Mouse (Mus musculus) spleen, adult 10 weeks (tissue): ENCODE results near the gene Klhdc3. TPM values are rescaled to one million over a fixed set of nuclear protein-coding genes. Genes with fewer than 3 reads are reported as not detected.

Experiments used
- polyA plus RNA-seq: library from polyadenylated mRNA; stranded (reverse); fragments of 350-450 nt; fragmentation: Illumina TruSeq; extraction: RNeasy Lipid Tissue Mini Kit (QIAGEN cat#74804); gene quantifications from one replicate; pipeline ENCODE4 v1.2.3, GENCODE M21; 2015; ENCODE audit warnings: low replicate concordance; ENCODE audit not compliant: insufficient read depth

Klhdc3 gene
- 35.6 TPM for polyA plus RNA-seq

GRCm38 (mm10) chr17:46680760-46681373 is at the start of gene Klhdc3:
Gene Klhdc3 (minus strand): TSS chr17:46680914.

DNA sequence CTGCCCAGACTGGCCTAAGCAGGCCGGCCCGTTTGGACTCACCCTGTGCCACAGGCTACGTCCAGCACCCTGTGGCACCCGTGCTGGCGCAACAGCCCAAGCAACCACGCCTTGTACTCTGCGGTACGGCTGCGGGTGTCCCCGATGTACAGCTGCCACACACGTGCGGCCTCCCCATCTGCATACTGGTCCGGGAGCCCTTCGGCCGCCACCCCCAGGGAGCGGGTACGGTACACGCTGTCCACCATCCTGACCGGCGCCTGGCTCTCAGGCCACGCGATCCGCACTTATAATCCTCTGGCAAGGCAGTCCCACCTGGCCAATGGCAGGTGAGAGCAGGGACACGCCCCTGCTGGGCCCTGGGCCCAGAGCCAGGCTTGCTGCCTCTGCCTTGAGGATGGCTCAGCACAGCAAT is 48.2 kb upstream of the Klhdc3 start, which contains the start of gene Gnmt:
Gene Gnmt, minus strand, starts transcription at position 265 of the 415 bp plus-strand sequence.

DNA sequence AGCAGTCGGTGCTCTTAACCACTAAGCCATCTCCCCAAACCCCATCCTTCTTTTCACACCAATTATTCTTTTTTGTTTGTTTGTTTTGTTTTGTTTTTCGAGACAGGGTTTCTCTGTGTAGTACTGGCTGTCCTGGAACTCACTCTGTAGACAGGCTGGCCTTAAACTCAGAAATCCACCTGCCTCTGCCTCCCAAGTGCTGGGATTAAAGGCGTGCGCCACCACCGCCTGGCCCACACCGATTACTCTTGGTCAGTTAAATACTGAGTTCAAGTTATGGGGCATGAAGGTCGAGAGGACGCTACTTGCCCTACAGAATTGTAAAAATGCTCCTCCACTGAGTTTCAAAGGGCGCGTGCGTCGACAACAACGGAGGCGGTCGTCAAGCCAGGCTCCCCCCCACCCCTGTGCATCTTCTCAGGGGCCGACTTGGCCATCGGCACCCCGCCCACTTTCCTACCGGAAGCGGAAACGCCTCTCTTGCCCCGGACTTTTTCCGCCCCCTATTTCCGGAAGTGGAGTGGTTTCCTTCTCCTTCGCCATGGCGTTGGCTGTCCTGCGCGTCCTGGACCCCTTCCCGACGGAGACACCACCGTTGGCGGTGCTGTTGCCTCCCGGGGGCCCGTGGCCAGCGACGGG is 30.4 kb upstream of the Klhdc3 start, which contains the start of gene Pex6:
Gene Pex6, plus strand, starts transcription at position 505 of the 639 bp plus-strand sequence.

DNA sequence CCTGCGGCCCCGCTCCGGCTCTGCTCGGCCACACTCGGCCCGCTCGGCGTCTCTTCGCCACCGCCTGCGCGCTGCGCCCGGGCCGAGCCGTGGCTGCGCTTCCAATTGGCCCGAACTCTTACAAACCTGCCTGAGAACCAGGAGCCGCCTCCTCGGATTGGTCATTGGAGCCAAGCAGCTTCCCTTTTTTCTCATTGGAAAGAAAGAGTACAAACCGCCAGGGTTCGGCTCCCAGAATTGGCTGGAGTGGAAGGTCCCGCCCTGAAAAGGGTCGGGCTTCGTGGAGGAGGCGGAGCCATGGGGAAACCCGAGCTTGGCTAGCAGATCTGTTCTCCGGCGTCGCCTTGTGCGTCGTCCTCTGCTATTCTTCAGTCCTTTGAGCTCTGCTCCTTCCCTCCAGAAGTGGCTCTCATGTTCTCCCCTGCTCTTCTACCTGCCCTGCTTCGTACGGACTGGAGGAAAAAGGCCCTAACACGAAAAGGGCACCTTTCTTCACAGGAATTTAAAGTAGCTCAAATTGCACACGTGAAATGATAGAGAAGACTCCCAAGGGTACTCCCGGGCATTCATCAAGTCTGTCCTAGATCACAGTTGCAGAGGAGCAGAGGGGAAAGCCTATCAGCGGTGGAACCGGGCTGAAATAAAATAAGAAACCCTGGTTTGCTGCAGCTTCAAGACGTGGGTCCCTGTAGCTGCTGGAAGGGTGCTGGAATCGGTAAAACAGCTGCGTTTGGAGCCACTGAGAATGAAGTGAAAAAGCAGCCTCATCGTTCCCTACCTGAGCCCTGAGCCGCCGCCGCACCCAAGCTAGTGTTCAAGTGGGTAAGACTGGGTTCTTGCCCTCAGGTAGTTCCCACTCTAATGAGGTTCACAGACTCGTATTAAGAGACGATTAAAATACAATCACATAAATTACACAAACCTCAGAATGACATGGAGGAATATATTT is 24.4 kb upstream of the Klhdc3 start, which contains the start of gene Ppp2r5d:
Gene Ppp2r5d, minus strand, starts transcription at position 225 of the 949 bp plus-strand sequence.

DNA sequence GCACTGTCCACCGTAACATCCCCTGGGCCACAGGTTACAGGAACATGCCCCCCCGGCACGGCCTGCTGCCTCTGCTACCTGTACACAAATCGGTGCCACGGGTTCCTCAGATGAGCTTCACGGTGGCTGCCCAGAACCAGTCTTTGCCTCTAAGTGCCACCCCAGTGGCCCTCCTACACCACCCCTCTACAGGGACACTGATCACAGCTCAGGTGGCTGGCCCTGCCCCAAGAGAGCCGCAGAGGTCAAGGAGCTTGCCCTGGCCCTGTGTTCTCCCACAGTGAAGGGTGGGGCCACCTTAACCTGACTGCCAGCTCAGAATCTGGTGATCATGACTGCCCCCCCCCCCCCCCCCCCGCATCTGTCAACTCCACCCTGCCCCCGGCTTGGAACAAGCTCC is 2.3 kb downstream of the Klhdc3 start, which contains the start of gene Mea1:
Gene Mea1, plus strand, starts transcription at position 378 of the 400 bp plus-strand sequence.

GRCm38 (mm10) chr17:46673850-46674529 is 6.7 kb downstream of the Klhdc3 start, which contains the start of gene Rrp36:
Gene Rrp36 (minus strand): TSS chr17:46674352.

DNA sequence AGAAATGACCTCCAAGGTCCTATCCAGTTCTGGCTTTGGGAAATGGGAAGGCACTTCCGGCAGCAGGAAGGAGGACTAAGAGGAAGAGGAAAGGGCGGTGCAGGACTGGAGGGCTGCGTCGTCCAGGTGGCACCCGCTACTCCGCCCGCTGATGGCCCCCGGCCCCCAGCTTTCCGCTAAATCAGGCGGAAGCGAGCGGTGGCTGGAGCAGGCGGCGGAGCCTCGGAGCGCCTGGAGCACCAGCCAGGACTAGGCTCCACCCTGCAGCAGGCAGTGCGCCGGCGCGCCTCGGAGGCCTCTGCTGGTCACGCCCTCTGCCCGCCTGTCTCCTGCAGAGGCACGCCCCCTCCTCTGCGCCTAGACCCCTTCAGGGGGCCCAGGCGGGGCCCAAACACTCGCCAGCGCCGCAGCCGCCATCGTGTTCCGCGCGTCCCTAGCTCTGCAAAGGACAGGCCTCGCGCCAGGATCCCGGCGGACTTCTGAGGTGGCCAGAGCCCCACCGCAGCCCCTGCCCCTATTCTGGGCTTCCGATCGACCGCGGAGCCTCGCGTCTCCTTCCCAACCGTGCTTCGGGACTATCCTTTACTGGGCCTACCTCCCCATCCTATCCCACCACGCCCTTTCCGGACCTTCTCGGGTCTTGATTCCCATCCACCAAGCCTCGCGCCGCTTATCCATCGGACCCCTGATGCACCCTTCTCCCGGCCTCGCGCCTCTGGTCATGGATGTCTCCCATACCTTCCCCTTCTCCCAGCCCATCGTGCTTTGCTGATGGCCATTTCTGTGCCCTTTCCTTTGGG is 30.3 kb downstream of the Klhdc3 start, which contains the start of gene Cul7:
Gene Cul7, plus strand, starts transcription at position 106 of the 800 bp plus-strand sequence.

DNA sequence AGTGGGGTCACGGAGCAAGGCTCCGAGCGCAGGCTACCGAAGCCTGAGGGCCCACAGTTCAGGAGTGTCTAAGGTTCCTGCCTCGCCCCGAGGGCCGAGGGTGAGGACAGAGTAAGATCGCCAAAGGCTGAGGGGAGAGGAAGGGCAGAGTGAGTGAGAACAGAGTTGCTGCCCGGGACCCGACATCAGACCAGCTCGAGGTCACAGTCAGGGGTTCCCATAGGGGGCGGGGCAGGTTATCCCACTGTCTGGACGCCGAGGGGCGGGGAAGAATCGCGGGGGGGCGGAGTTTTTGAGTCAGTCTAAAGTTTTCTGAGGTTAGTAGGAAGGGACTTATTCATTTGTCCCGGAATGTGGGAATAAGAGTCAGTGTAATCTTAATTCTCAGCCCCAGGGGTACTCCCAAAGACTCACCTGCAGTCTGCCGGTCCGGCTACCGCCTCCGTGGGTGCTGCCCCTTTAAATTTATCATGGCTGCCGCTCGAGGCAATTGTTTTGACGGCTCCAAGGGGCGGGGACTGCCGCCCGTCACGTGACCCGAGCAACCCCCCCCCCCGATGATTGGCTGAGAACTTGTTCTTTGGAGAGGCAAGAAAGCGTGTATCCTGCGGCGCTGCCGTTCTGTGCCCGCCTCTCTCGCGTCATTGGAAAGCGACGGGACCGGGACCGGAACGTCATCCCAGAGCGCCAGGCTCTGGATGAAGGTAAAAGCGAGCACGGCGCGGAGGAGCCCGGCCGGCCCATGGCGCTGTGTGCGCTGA is 35.0 kb downstream of the Klhdc3 start, which contains the start of the genes Klc4 and Mrpl2:
Gene Klc4, minus strand, starts transcription at position 462 of the 761 bp plus-strand sequence.
Gene Mrpl2, plus strand, starts transcription at position 669 of the 761 bp plus-strand sequence.

DNA sequence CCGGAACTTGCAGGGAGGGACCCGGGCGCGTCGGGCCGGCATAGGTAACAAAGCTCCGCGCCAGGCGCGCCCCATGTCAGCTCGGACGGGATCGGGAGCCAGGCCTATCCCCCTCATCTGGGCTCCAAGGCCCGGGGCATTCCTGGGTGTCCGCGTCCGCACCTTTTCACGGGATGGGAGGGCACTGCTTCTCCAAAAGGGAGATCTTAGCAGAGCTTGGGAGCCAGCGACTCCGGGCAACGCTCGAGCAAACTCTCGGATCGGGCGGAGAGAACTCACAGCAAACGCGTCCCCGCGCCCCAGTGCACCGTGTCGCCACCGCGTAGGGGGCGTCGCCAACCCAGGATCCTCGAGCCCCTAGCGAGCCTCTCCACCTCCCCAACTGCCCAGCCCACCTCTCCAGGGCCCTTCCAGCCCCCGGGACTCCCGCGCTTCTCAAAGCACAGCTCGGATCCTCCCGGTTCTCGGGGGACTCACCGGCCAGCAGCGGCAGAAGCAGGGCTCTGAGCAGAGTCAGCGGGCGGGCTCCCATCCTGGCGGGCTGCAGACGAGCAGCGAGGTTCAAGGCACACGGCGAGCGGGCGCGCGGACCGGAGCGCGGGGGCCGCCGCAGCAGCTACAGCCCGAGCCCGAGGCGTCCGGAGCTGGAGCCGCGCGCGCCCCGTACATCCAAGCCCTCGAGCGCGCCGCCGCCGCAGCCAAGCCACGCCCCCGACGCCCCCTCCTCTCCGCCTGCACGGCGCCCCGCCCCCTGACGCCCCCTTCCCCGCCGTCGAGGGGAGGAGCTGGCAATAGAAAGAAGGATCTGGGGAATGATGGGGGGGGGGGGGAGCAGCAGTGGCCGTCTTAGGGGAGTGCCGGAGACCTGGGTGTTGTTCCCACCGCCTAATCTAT is 51.7 kb downstream of the Klhdc3 start, which contains the start of gene Ptk7:
Gene Ptk7, minus strand, starts transcription at position 714 of the 894 bp plus-strand sequence.

Other genes with a start within 250 kb of the Klhdc3 start
- not detected for gene Slc22a7, start 242.5 kb downstream of the Klhdc3 start, polyA plus RNA-seq
- gene Ttbk1, start 193.2 kb downstream of the Klhdc3 start, polyA plus RNA-seq: 0.75 TPM
- gene Dnph1, start 184.2 kb downstream of the Klhdc3 start, polyA plus RNA-seq: 1.6 TPM
- 7.8 TPM for gene Cul9, start 134.5 kb downstream of the Klhdc3 start, polyA plus RNA-seq
- gene Srf, start 124.7 kb downstream of the Klhdc3 start, polyA plus RNA-seq: 9.6 TPM
- gene Ptk7, start 51.4 kb downstream of the Klhdc3 start, polyA plus RNA-seq: 2.3 TPM
- gene Klc4, start 34.9 kb downstream of the Klhdc3 start, polyA plus RNA-seq: 5.2 TPM
- gene Mrpl2, start 34.7 kb downstream of the Klhdc3 start, polyA plus RNA-seq: 16.5 TPM
- gene Cul7, start 30.6 kb downstream of the Klhdc3 start, polyA plus RNA-seq: 2.9 TPM
- gene Rrp36, start 6.6 kb downstream of the Klhdc3 start, polyA plus RNA-seq: 14.0 TPM
- gene Mea1, start 2.1 kb downstream of the Klhdc3 start, polyA plus RNA-seq: 41.4 TPM
- 26.7 TPM for gene Ppp2r5d, start 24.2 kb upstream of the Klhdc3 start, polyA plus RNA-seq
- gene Pex6, start 30.5 kb upstream of the Klhdc3 start, polyA plus RNA-seq: 6.5 TPM
- gene Gnmt, start 48.3 kb upstream of the Klhdc3 start, polyA plus RNA-seq: 0.36 TPM
- 59.2 TPM for gene Cnpy3, start 71.3 kb upstream of the Klhdc3 start, polyA plus RNA-seq
- not detected for gene Ptcra, start 82.8 kb upstream of the Klhdc3 start, polyA plus RNA-seq
- gene 2310039H08Rik, start 91.7 kb upstream of the Klhdc3 start, polyA plus RNA-seq: 6.3 TPM
- gene Rpl7l1, start 101.8 kb upstream of the Klhdc3 start, polyA plus RNA-seq: 104 TPM
- gene Bicral, start 177.6 kb upstream of the Klhdc3 start, polyA plus RNA-seq: 33.0 TPM
- 5.2 TPM for gene Tbcc, start 209.8 kb upstream of the Klhdc3 start, polyA plus RNA-seq
- not detected for gene Prph2, start 229.5 kb upstream of the Klhdc3 start, polyA plus RNA-seq